18 mouse cellular contexts compared by ENCODE assay signal in the genomic region with DNA sequence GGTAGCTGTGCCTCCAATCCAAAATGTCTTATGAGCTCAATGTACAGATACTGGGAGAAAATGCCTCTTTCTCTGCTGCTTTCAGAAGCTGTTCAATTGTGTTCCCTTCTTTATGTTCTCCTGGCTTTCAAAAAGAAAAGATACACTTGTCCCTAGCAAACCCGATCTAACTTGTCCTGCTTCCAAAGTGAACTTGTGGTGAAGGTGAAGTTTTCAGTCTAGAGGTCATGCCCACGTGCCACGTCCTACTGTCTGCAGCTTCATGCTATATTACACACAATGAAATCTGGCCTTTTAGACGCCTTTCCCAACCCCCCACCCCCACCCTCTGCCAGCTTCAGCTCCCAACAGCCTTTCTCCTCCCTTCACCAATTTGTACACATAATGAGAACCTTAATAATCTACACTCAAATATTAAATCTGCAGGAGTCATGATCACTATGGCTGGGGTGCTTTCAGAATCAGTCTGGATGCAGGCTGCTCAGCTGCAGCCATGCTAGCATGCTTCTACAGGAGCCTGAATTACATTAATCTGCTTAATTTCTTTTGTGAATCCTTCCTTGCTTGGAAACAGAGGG. TPM values are rescaled to one million over a fixed set of nuclear protein-coding genes. Genes with fewer than 3 reads are reported as not detected.
DNase-seq lines count a peak whose midpoint lies in the region; ATAC-seq lines count a peak whose summit lies in the region.
"Had no signal": no experiment of that assay in that cellular context is flagged by ENCODE, and none has a peak within 500 bp of the region (broad histone marks: within the 10 kb centered on the region; RNA-seq: fewer than 3 reads in every experiment).

No protein-coding gene starts in this region.

- H3K9me3 ChIP-seq in hindbrain, embryonic 11.5 days (ENCODE audit: control insufficient read depth, low read length), result no peaks in the 10 kb centered on the region
- H3K9me3 ChIP-seq in midbrain, embryonic 12.5 days, result no peaks in the 10 kb centered on the region
- H3K9me3 ChIP-seq in neural tube, embryonic 15.5 days (replicated peaks), result no peaks in the 10 kb centered on the region
- H3K9me3 ChIP-seq: limb, embryonic 15.5 days had no signal

- peak; percentile 7 for DNase-seq in embryo, embryonic 10 days (ENCODE audit: low spot score)
- no peak for DNase-seq in embryo, embryonic 11 days
- peak; percentile 22 for DNase-seq in hindbrain, embryonic 11.5 days (ENCODE audit: low spot score)
- DNase-seq in urinary bladder, adult 2 months (ENCODE audit: low spot score), result no peak
- no peak for DNase-seq in urinary bladder, postnatal 14 days (ENCODE audit: low spot score)
- DNase-seq in gastrocnemius, adult 8-10 months (ENCODE audit: low spot score in 2 of 2), result no peak
- DNase-seq: adrenal gland, adult 8-10 months; cerebellum, postnatal 10 days; heart, postnatal 36 days; kidney, adult 11 months; kidney, postnatal 14 days; lung, embryonic 14.5 days; right cerebral cortex, postnatal 4 days had no signal

- peak overlapping the region; percentile 16; the same call in 1 of the 2 replicates for H3K9ac ChIP-seq in hindbrain, embryonic 11.5 days (ENCODE audit: low read depth, low read length)
- peak overlapping the region; percentile 24; the same call in 1 of the 2 replicates for H3K9ac ChIP-seq in midbrain, embryonic 12.5 days (replicated peaks)
- H3K9ac ChIP-seq in neural tube, embryonic 15.5 days (replicated peaks), result no peak overlapping the region
- H3K9ac ChIP-seq: limb, embryonic 15.5 days; lung, embryonic 14.5 days had no signal

- WGBS in hindbrain, embryonic 11.5 days, result 34% methylated on average over 4 of the region's 4 CpGs
- WGBS in midbrain, embryonic 12.5 days, result 24% methylated on average over 4 of the region's 4 CpGs
- WGBS in neural tube, embryonic 15.5 days, result 29% methylated on average over 4 of the region's 4 CpGs

- ATAC-seq in hindbrain, embryonic 11.5 days (ENCODE audit: low FRiP score), result peak; percentile 34; the same call in 1 of the 2 replicates
- peak; percentile 45 for ATAC-seq in midbrain, embryonic 12.5 days (ENCODE audit: low FRiP score, low read depth)
- no peak for ATAC-seq in neural tube, embryonic 15.5 days (ENCODE audit: low FRiP score)

- peak overlapping the region; percentile 81 for H3K27ac ChIP-seq in hindbrain, embryonic 11.5 days (ENCODE audit: low read depth, low read length)
- peak overlapping the region; percentile 89 for H3K27ac ChIP-seq in midbrain, embryonic 12.5 days (replicated peaks)
- peak overlapping the region; percentile 58; the same call in 1 of the 2 replicates for H3K27ac ChIP-seq in neural tube, embryonic 15.5 days (replicated peaks)
- H3K27ac ChIP-seq: limb, embryonic 15.5 days; macrophage had no signal

- H3K36me3 ChIP-seq in hindbrain, embryonic 11.5 days (ENCODE audit: control insufficient read depth, insufficient read depth, low read length), result no peaks in the 10 kb centered on the region
- no peaks in the 10 kb centered on the region for H3K36me3 ChIP-seq in midbrain, embryonic 12.5 days
- H3K36me3 ChIP-seq in neural tube, embryonic 15.5 days, result no peaks in the 10 kb centered on the region
- H3K36me3 ChIP-seq: limb, embryonic 15.5 days had no signal

- no peaks in the 10 kb centered on the region for H3K27me3 ChIP-seq in hindbrain, embryonic 11.5 days (ENCODE audit: control insufficient read depth, insufficient read depth, low read length)
- H3K27me3 ChIP-seq in midbrain, embryonic 12.5 days, result no peaks in the 10 kb centered on the region
- H3K27me3 ChIP-seq in neural tube, embryonic 15.5 days (replicated peaks), result no peaks in the 10 kb centered on the region

- peak overlapping the region; percentile 33; the same call in 1 of the 2 replicates for H3K4me3 ChIP-seq in hindbrain, embryonic 11.5 days (ENCODE audit: low read depth, low read length)
- peak overlapping the region; percentile 66 for H3K4me3 ChIP-seq in midbrain, embryonic 12.5 days
- H3K4me3 ChIP-seq in neural tube, embryonic 15.5 days (replicated peaks), result no peak overlapping the region
- H3K4me3 ChIP-seq: limb, embryonic 15.5 days; myocyte had no signal

- H3K4me2 ChIP-seq in hindbrain, embryonic 11.5 days (replicated peaks; ENCODE audit: low read depth, low read length), result peak overlapping the region; percentile 14; the same call in 1 of the 2 replicates
- peak overlapping the region; percentile 46 for H3K4me2 ChIP-seq in midbrain, embryonic 12.5 days (replicated peaks)
- peak overlapping the region; percentile 60; the same call in 1 of the 2 replicates for H3K4me2 ChIP-seq in neural tube, embryonic 15.5 days
- H3K4me2 ChIP-seq: limb, embryonic 15.5 days; lung, embryonic 14.5 days had no signal

- H3K4me1 ChIP-seq in hindbrain, embryonic 11.5 days (replicated peaks; ENCODE audit: control insufficient read depth, insufficient read depth, low read length), result no peaks in the 10 kb centered on the region
- no peaks in the 10 kb centered on the region for H3K4me1 ChIP-seq in midbrain, embryonic 12.5 days
- H3K4me1 ChIP-seq in neural tube, embryonic 15.5 days, result no peaks in the 10 kb centered on the region
- H3K4me1 ChIP-seq: limb, embryonic 15.5 days had no signal

RNA-seq across cellular contexts. Expression of a gene that starts 4.0 kb away (rescaled TPM):
- polyA plus RNA-seq in hindbrain, embryonic 11.5 days (2014; fragmentation: Nextera tagmentation; extraction: Ambion mirVana), result 18.1 and 28.1 TPM in 2 replicates
- 41.6 and 43.0 TPM in 2 replicates for polyA plus RNA-seq in midbrain, embryonic 12.5 days (2016; fragmentation: Nextera tagmentation; extraction: Ambion mirVana)
- 5.4 and 6.3 TPM in 2 replicates for polyA plus RNA-seq in neural tube, embryonic 15.5 days (2015; fragmentation: Nextera tagmentation; extraction: Ambion mirVana)
- 0.08 and 0.09 TPM in 2 replicates for polyA plus RNA-seq in urinary bladder, adult 2 months (2012; rRNA removed)
- not detected for total RNA-seq in gastrocnemius, adult 8-10 months (2022)
- total RNA-seq: heart, postnatal 36 days had no signal
- polyA plus RNA-seq: lung, embryonic 14.5 days; macrophage; myocyte had no signal

Comparison
In these comparisons a context has a peak if more than half of its experiments do, and no peak if none do; other contexts are left out.
1. DNase-seq: peak in embryo, embryonic 10 days (single experiment) and hindbrain, embryonic 11.5 days (single experiment); none in embryo, embryonic 11 days (single experiment), urinary bladder, adult 2 months (single experiment), urinary bladder, postnatal 14 days (single experiment) and gastrocnemius, adult 8-10 months (0 of 2).
2. Peak in every context shown above with its lines, with median percentiles within 50 percentile points of each other: H3K27ac ChIP-seq and H3K4me2 ChIP-seq.